Mouse (Mus musculus) kidney, adult 9 months (tissue): ENCODE measurements around the gene Cstf1.

ENCODE experiments used
- DNase-seq: peaks from one replicate; pipeline ENCODE4 v3.0.0; 2022

Gene Cstf1

GRCm38 (mm10) chr2:172370411-172371223 is at the start of gene Cstf1, which contains the start of gene Aurka:
Gene Cstf1, plus strand, starts transcription at chr2:172370681.
Gene Aurka, minus strand, starts transcription at chr2:172370535.
- DNase-seq: peak; percentile 97

DNA sequence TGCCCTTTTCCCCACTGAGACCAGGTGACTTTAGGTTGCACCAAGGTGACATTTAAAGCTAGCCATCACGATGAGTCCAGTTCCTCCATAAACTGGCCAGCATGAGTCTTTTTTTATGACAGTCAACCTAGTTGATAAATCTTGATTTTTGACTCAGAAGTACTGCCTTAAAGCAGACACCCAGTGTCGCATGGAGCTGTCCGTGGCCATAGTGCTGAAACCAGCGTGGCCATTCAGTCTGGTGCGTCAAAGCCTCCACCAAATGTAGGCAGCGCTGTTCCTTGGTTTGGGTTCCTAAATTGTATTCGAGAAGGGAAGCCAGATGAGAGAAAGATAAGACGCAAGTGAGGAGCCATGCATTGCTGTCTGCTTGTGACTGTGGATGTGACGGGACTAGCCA is 49.6 kb upstream of the Cstf1 start:
- peak; percentile 34 for DNase-seq

DNA sequence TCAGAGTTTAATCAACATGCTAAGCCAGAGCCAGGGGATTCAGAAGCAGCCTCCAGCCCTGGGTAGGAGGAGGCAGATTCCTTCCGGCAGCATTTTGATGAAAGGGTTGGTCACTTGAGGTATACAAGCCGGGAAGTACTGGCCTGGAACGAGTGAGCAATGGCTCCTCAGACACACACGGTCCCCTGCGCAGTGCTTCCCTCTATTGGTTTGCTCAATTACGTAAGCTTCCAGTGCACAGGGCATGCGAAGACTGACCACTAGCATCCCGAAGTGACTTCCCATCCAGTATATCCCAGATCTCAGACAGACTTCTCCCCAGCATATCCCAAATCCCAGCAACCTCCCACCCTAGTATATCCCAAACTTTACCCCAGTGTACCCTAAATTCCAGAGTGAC is 42.2 kb upstream of the Cstf1 start:
- no peak for DNase-seq

DNA sequence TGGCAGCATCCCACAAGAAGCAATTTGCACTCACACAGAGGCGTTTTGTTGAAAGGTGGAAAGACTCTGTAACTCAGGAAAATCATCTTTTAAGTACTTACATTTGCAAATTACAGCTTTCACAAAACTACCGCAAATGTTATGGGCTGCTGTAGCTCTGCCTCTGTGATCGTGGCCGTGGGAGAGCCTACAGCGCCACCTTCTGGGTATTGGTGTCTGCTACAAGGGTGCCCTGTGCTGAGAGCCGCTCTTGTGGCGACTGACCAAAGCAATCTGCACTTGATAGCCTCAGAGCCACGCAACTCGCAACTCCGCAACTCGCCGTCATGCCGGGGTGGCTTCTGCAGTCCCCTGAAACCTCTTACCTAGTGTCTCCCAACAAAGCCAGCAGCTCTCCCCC is 41.3 kb upstream of the Cstf1 start:
- DNase-seq: peak; percentile 41

DNA sequence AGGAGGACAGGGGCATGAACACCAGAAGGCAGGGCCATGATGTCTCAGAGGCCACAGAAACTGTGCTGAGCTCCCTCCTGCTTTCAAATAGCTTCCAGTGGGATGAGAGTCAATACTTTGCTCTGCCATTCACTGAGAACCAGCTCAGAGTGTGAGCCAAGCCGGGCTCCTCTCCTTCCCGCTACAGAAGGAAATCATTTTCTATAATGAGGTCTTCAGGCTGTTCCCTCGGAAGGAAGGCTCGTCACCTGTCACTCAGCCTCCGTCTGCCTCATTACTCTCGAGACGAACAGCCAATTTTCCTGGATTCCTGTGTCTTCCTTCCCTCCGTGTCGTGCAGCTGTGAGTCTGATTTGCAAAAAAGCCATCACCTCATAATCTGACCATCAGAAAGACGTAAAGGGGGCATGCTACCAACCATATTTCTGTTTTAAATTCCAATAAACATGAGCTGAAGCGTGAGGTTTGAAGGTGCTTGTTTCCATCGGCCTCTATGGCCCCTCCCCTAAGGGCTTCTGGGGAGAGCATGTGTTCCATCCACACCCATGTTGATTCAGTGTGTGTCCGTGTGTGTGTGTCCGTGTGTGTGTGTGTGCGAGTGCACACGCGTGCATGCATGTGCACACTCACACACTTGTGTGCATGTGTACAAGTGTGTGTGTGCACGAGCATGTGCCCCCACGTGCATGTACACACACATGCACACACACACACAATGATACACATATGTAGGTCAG is 32.1 kb upstream of the Cstf1 start:
- DNase-seq: no peak

- no peak for DNase-seq
Observed at GRCm38 (mm10) chr2:172340936-172341335, 29.5 kb upstream of the Cstf1 start.

- DNase-seq: no peak
Observed at GRCm38 (mm10) chr2:172341606-172342005, 28.9 kb upstream of the Cstf1 start.

DNA sequence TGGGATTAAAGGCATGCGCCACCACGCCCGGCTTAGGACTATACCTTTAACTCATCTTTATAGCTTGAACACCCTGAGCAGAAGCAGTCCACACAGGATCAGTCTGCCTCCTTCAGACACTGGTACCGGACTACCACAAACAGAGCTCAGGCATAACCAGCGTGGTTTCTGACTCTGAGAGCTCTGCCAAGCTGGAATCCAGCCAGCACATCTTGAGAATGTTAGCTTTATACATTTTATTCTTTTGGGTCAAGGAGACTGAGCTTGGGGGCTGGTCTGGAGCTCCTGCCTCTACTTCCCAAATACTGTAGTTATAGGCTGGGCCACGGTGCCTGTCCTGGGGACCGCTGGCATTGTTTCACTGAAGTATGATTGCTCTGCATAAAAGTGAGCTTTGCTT is 26.7 kb upstream of the Cstf1 start:
- no peak for DNase-seq

DNA sequence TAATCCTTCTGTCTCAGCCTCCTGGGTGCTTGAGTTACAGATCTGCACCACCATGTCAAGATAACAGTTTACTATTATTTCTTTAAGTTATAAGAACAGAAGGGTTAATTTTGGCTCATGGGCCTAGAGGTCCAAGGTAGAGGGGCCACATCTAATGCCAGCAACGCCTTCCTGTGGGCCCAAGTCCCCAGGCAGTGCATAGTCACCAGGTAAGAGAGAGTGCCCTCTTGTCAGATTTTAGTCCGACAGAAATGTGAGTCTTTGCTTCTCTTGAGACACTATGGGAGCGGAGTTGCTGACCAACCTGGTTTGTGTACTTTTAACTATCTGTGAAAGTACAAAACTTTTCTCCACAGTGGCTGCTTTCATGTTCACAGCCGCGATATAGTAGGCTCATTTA is 25.8 kb upstream of the Cstf1 start:
- DNase-seq: peak; percentile 20

DNA sequence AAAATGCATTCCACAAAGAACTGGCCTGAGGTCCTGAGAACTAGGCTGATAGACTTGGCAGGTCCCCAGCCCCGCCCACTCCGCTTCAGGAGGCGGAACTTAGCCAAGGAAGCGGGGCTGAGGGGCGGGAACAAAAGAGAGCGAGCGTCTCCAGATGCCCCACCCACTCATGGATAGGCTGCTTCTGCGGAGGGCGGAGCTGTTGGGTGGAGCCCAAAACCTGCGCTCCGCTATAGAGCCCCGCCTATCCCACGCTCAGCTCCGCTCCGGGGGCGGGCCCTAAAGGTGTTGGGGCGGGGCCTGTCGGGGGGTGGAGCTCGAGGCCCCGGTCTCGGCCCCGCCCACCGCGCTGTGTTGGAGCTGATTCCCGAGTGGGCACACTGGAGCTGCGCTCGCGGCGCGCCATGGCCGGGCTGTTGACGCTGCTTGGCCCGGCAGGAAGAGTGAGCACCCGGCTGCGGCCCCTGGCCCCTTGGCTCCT is 25.2 kb upstream of the Cstf1 start, which contains the start of gene Fam210b:
TSS of gene Fam210b (plus strand) at position 308 of the 481 bp plus-strand sequence.
- DNase-seq: peak; percentile 99

DNA sequence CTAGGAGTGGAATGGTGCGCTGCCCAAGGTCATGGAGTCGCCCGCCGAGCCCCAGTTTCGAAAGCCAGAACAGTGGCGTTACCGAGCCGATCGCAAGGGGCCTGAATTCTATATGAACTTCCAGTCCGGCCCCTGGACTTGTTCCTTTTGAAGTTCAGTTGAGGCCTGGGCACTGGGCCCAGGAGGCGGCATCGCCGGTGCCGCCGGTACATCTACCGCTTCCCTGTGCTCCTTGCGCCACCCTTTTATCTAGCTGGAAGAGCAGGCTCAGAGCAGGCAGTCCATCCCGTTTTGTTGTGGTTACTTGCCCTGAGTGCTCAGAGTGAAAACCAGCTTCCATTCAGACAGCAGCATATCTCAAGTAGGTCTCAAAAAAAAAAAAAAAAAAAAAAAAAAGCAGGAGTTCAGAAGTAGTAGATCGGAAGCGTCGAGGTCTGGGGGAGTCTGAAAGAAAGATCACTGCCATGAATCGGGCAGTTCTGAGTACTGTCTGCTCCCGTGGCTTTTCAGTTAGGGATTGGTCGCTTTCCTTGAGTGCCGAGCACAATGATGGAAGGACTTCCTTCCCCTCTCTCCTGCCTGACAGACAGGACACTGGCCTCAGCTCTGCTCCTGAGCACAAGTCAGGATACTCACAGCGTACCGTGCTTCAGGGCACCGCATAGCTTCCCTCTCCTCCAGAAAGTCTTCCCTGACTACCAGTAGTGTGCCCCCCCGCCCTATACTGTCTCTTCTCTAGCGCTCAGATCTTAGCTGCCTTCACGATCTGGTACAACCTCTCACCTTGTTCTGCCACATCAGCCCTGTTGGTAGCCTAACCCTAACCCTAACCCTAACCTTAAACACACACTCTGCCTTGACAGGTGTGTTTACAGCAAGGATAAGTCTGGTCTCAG is 24.2 kb upstream of the Cstf1 start:
- peak; percentile 51 for DNase-seq

GRCm38 (mm10) chr2:172346933-172347611 is 23.4 kb upstream of the Cstf1 start:
- DNase-seq: no peak

DNA sequence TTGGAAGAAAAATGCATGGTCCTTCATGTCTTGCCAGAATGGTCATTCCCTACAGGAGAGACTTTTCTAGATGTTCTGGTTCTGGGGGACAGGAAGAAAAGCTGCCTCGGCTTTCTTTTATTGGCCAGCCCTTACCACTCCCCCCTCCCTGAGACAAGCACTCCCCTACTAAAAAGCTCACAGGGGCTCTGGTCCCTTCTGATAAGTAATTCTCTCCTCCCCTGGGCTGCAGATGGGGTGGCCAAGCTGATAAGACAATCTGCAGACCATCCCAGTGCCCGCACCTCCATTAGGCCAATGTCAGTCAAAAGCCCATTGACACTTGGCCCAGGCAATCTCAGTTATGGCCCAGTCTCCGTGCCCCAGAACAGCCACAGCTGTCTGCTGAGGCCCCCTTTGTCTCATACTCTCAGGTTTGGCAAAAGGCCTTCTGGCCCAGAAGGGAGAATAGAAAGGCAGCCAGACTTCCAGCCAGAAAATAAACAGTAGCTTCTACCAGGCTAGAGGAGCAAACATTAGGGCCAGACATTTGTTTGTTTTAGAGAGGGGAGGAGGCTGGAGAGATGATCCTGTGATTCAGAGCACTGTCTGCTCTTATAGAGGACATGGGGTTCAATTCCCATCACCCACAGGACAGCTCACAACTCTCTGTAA is 22.1 kb upstream of the Cstf1 start:
- DNase-seq: no peak

DNA sequence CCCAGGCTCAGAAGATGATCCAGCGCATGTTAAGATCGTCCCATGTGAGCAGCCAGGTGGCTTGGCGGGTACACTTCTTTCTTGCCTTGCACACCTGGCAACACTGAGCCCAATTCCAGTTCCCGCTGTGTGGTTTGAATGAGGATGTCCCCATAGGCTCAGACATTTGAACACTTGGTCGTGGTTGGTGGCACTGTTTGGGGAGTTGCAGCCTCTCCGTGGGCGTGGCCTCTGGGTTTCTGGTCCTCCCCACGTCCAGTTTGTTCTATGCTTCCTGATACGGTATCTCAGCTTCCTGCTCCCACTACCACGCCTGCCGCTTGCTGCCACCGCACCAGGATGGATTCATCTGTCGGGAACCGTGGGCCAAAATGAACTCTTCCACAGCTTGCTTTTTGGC is 20.7 kb upstream of the Cstf1 start:
- DNase-seq: no peak

DNA sequence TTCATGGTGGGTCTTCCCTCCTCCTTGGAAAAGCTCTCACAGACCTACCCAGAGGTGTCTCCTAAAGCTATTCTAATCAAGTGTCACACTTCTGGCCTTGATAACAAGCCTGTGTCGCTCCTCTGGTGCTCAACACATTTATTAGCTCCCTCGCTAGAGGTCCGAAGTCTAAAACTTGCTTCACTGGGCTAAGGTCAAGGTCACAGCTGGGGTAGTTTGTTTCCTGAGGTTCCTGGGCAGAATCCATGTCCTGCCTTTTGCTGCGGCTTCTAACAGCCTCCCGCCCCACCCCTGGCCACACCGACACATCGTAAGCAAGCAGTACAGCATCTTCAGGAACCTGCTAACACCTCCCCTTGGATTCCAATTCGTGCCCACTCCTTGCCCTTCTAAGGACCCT is 19.7 kb upstream of the Cstf1 start:
- no peak for DNase-seq

- no peak for DNase-seq
Observed at GRCm38 (mm10) chr2:172353218-172353617, 17.3 kb upstream of the Cstf1 start.

GRCm38 (mm10) chr2:172354761-172355160 is 15.7 kb upstream of the Cstf1 start:
- DNase-seq: no peak

- DNase-seq: no peak
Observed at GRCm38 (mm10) chr2:172355833-172356232, 14.6 kb upstream of the Cstf1 start.

- no peak for DNase-seq
Observed at GRCm38 (mm10) chr2:172363176-172363575, 7.3 kb upstream of the Cstf1 start.

DNA sequence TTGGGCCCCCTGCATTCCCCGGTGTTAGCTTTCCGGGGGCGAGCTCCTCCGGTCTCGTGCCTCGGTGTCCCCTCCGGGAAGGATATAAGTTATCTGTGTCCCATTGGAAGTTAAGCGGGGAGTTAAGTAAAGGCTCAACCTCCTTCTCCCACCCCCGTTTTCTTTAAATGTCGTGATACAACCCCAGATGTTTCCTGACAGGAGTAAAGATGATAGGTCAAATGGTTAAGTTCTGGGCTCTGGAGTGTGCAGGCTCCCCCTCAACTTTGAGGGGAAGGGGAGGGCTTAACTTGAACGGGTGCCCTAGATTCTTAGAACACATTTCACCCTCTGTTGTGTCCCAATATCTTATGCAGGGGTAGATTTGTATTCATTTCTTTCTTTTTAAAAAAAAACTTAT is 777 bp downstream of the Cstf1 start:
- DNase-seq: no peak

GRCm38 (mm10) chr2:172376551-172376950 is 6.1 kb downstream of the Cstf1 start:
- no peak for DNase-seq

DNA sequence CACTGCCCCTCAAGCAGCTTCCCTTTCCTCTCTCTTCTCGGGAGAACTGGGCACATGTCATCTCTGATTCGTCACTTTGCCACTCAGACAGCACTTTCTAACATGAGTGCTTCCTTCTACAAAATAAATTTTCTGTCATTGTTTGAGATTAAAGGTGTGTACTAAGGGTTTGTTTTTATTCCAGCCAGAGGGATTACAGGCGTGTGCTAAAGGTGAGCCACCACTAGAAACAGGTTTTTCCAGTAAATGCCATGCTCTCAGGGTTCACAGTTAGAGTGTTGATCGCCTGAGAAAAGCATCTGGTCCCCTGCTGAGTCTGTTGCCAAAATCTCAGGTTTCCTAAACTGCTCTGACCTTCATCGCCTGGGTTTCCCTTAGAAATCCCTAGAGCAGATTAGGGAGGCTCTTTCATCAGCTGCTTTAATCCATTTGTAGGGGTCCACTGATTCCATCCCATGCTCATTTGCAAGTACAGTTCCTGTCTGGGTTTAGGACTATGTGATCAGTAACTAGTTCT is 6.6 kb downstream of the Cstf1 start:
- DNase-seq: no peak
